Mouse (Mus musculus): ENCODE measurements around the gene Hist3h2ba.
A peak's percentile ranks its signal among the peaks of the same experiment; 100 is the strongest.

Gene Hist3h2ba

GRCm38 (mm10) chr11:58948542-58949479 lies at the start of gene Hist3h2ba:
TSS of gene Hist3h2ba (plus strand) at chr11:58948920.
- DNase-seq = peak; percentile 99

DNA sequence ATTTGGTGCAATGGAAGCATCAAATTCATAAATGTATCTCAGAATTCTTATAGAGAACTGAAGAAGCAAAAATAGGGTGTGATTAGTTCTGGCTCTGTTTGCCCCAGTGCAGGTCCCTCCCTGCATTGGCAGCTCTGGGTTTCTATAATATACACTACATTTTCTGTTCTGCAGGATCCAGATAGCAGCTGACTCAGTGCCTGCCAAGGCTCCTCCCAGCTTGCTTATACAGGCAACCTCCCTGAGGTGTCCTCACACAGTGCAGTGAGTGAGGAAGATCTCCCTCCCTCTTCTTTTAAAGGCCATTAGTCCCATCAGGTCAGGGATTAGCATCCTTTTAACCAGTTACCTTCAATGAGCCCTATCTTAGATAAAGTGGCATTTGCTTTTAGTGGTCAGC lies 47.6 kb upstream of the Hist3h2ba start:
- no peak for DNase-seq

- DNase-seq = peak; percentile 97
Observed at GRCm38 (mm10) chr11:58903511-58904409, 45.0 kb upstream of the Hist3h2ba start, which contains the start of gene Zfp39. TSS of gene Zfp39 (minus strand) at chr11:58904225.

DNA sequence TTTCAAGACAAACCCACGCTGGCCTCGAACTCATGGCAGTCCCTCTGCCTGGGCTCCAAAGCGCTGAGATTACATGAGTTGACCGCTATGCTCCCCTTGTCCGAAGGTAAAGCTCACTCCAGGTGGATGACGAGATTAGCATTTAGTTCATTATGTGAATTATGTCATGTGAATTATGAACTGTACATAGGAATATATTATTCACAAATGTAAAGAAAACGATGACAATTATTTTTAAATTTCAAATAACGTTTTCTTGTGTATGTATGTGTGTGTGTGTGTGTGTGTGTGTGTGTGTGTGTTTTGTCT lies 44.4 kb upstream of the Hist3h2ba start:
- DNase-seq = no peak

DNA sequence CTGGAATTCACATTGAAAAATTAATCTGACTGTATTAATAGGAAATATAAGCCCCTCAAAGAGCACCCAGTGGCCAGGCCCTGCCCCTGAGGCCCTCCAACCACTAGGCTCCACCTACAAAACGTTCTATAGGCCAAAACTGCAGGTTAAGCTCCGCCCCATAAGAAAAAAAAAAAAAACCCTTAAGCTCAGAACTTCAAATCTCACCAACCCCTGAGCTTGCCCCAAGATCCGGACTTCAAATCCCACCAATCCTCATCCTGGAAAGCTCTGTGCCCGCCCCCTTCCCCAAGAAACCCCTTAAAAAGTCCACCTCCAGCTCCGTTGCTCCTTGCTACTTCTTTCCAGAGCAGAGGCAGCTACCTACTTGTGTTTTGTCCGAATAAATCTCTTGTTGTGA lies 43.9 kb upstream of the Hist3h2ba start:
- peak; percentile 46 for DNase-seq

DNA sequence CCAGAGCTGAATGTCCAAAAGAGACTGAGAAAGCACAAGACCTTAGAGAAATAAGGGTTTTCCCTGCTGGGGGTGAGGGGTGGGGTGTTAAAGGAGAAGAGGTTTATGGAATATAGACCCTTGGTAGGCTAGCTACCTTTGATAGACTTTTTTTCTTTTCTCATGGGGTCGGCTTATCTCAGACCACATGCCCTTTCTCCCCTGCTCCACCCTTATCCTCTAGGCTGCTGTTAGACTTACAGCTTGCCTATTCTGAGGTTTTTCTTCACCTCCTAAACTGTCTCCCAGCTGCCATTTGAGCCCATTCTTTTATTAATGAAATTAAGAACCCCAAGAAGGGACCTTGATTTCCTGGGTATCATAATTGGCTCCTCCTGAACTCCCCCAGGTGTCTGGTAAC lies 34.9 kb upstream of the Hist3h2ba start:
- DNase-seq = no peak

DNA sequence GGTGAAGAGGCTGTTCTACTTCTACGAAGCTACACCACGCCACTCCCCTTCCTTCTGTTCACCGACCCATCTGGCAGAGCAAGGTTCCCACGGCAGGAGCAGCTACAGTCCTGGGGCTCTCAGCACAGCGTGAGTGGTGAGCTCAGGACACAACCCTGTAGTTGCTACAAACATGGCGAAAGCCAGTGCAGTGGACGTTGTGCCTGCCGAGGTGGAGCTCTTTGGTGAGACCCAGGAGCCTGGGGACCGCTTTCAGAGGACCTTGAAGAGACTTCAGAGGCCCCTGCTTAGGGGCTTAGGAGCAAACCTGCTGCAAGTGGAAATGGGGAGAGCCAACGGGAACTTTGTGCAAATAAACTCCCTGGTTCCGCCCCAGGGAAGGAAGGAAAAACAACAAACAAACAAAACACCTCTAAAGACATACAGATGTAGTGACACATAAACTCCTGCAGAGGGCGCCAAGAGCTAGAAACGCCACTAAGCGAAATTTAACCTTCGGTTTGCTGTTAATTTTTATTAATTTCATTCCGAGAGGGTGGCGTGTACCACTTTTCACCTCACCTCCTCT lies 34.2 kb upstream of the Hist3h2ba start:
- no peak for DNase-seq

DNA sequence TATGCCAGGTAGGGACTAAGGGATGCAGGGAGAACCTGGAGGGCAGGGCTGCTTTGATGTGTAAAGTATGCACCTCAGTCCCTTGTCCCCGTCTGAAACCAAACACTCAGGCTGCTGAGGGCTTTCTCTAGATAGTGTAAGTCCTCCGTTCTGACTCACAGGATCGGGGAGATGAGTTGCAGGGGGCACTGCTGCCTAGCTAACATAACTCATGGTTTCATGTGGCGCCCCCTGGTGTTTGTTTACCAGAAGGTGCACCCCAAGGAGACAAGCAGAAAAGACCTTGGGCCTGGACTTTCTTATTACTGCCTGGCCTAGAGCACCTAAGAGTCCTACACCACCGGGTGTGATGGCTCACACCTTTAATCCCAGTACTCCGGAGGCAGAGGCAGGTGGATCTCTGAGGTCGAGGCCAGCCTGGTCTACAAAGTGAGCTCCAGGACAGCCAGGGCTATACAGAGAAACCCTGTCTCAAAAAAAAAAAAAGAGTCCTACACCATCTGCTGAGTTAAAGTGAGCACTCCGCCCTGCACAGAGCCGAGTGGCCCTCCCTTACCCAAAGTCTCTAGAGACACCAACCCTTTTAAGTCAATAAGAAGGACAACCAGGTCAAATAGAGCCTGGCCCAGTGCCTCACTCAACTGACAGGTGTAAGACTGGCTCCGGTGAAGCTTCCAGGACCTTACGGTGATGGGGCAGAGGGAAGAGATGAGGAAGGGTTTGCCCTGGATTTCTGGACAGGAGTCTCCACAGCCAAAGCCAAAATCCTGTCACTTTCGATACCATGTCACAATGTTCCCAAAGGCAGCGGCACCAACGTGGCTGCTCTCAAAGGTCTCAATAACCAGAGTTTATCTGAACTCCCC lies 31.6 kb upstream of the Hist3h2ba start:
- DNase-seq = no peak

DNA sequence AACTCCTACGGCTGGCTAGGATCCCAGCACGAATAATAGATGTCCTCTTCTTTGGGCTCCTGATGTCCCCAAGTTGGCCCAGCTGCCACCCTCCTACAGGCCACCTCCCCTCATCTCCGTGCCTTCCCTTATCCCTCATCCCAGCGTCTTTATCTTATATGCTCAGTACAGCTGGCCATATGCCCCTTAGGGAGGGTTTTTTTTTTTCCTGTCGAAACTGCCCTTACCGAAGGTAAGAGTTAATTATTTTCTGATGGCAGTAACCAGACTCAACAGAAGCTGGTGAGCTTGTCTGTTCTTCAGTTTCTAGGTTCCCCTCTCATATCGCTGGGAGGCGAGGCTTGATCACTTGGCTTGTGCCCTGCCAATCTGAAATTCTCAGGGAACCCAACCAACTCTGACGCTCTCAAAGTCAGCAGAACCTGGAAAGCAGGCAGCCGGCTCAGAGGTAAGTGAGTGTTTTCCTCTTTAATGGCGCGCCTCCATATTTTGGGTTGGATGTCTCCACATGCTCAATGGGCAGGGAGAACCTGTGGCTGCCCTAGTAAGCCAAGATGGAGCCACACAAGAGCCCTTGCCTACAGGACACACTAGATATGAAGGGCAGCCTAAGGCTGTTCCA lies 30.9 kb upstream of the Hist3h2ba start, which contains the start of gene Btnl10:
TSS of gene Btnl10 (plus strand) at position 164 of the 622 bp plus-strand sequence.
- no peak for DNase-seq

GRCm38 (mm10) chr11:58918759-58919158 lies 30.0 kb upstream of the Hist3h2ba start:
- DNase-seq = no peak

GRCm38 (mm10) chr11:58922420-58922819 lies 26.3 kb upstream of the Hist3h2ba start:
- no peak for DNase-seq

DNA sequence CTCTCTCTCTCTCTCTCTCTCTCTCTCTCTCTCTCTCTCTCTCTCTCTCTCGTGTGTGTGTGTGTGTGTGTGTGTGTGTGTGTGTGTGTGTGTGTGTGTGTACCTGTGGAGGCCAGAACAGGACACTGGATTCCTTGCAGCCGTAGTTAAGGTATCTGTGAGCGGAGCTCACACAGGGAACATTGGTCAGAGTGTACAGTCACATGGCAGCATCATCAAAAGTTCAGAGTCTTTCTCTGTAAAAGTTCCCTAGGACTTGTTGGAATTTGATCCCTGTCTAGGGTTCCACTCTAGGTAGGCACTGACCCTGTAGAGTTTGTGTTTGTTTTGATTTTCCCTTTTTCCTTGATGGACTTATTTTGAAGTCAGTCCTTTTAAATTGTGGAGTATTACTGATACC lies 22.1 kb upstream of the Hist3h2ba start:
- DNase-seq = no peak

GRCm38 (mm10) chr11:58927053-58927452 lies 21.7 kb upstream of the Hist3h2ba start:
- DNase-seq = no peak

DNA sequence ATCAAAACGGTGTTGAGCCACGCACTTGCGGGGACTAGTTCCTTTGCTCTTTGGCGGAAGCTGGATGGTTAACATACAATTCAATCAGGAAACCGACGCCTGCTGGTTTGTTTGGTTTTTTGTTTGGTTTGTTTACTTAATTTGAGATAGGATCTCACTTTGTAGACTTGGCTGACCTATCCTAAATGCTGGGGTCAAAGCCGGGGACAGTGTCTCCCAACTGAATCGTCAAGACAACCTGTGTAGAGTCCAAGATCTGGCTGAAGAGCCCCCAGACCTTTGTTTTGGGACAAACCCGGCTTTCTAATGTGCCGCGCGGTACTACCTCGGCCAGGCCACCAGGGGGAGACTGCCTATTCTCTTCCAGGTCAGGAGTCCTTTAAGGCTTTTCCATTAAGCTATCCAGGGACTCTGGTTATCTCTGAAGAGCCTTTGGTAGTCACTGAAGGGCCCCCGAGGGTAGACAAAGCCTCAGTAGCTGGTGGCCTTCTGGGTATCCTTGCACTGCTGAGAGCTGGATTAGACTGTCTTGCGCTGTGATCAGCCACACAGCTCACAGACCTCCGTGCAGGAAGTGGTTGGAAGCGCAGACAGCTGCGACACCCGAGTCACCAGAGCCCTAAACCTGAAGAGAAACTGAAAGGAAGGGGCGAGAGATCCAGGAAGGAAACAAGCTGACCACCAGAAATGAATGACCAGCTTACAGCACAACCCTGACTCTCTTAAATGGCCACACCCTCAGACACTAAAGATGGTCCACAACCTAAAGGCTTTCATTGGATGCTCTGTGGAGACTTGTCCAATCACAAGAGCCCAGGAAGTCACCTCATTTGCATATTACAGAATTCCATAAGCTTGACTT lies 20.7 kb upstream of the Hist3h2ba start:
- peak; percentile 72 for DNase-seq

DNA sequence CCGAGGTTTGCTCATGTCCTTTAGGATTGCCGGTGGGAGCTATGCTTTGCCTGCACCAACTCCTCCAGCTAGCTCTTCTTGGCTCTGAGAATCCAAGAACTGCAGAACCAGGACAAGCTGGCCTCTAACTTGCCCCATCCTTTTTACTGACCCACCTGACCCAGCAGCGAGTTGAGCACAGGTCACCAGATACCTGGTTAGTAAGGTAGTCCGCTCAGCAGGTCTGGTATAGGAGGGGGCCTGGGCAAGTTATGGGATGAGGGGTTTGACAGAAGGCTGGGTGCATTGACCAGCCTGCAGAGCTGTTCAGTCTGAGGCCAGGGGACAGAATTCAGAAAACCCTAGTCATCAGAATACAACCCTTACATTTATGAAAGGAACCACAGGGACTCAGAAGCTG lies 19.7 kb upstream of the Hist3h2ba start:
- no peak for DNase-seq

GRCm38 (mm10) chr11:58929641-58930040 lies 19.1 kb upstream of the Hist3h2ba start:
- no peak for DNase-seq

GRCm38 (mm10) chr11:58930254-58930653 lies 18.5 kb upstream of the Hist3h2ba start:
- no peak for DNase-seq

- no peak for DNase-seq
Observed at GRCm38 (mm10) chr11:58931576-58931975, 17.1 kb upstream of the Hist3h2ba start.

- DNase-seq = peak; percentile 61
Observed at GRCm38 (mm10) chr11:58937909-58938308, 10.8 kb upstream of the Hist3h2ba start.

DNA sequence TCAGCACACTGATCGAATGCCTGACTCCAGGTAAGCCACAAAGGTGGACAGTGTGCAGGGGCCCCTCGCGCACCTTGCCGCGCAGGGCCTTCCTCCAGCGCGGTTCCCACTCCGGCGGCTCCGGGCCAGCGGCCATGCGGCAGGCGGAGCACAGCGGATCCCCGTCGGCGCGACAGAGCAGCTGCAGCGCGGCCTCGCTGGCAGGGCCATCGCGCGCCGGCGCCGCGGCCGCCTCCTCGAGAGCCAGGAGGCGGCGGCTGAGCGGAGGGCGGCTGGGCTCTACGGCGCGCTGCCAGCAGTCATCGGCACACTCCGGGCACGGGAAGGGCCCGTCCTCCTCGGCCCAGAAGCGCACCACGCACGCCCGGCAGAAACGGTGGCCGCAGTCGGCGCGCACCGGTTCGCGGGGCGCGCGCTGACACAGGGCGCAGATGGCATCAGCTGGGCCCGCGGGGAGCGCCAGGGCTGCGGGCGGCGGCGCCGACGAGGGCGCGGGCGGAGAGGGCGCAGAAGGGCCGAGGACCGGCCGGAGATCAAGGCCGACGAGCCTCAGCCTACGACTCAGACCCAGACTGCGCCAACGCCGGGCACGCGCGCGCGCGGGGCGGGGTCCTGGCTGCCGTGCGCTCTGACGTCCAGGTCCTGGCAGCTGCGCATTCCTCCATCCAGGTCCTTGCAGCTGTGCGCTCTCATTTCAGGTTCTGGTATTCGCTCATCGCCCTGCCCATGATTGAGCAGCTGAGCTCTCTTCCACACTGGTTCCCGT lies 10.2 kb upstream of the Hist3h2ba start, which contains the start of gene Rnf187:
TSS of gene Rnf187 (minus strand) at position 595 of the 766 bp plus-strand sequence.
- DNase-seq = peak; percentile 95
